Mouse (Mus musculus): ENCODE results near the gene Mrps12. TPM values are rescaled to one million over a fixed set of nuclear protein-coding genes. Genes with fewer than 3 reads are reported as not detected.

Gene Mrps12
- 18.0 and 19.4 TPM in 2 replicates for total RNA-seq (2017)

GRCm38 (mm10) chr7:28741709-28742438 is at the start of gene Mrps12, which contains the start of gene Sars2:
Mrps12 (minus strand) TSS chr7:28741820.
Sars2 (plus strand) TSS chr7:28741992.
- peak; percentile 90 for ATAC-seq (ENCODE audit: extremely low read depth, insufficient number of reproducible peaks, low FRiP score, poor library complexity, severe bottlenecking)

GRCm38 (mm10) chr7:28790066-28790806 is 48.6 kb upstream of the Mrps12 start:
- ATAC-seq (ENCODE audit: extremely low read depth, insufficient number of reproducible peaks, low FRiP score, poor library complexity, severe bottlenecking): no peak

- no peak for ATAC-seq (ENCODE audit: extremely low read depth, insufficient number of reproducible peaks, low FRiP score, poor library complexity, severe bottlenecking)
These were observed 47.6 kb upstream of the Mrps12 start for GRCm38 (mm10) chr7:28789235-28789634.

- ATAC-seq (ENCODE audit: extremely low read depth, insufficient number of reproducible peaks, low FRiP score, poor library complexity, severe bottlenecking): peak; percentile 82
These were observed 46.9 kb upstream of the Mrps12 start, which contains the start of gene Rinl for GRCm38 (mm10) chr7:28788307-28789195. Rinl (plus strand) TSS chr7:28788969.

- no peak for ATAC-seq (ENCODE audit: extremely low read depth, insufficient number of reproducible peaks, low FRiP score, poor library complexity, severe bottlenecking)
These were observed 46.3 kb upstream of the Mrps12 start for GRCm38 (mm10) chr7:28787884-28788283.

GRCm38 (mm10) chr7:28785161-28785560 is 43.5 kb upstream of the Mrps12 start:
- no peak for ATAC-seq (ENCODE audit: extremely low read depth, insufficient number of reproducible peaks, low FRiP score, poor library complexity, severe bottlenecking)

GRCm38 (mm10) chr7:28781261-28781663 is 39.6 kb upstream of the Mrps12 start:
- peak; percentile 85 for ATAC-seq (ENCODE audit: extremely low read depth, insufficient number of reproducible peaks, low FRiP score, poor library complexity, severe bottlenecking)

GRCm38 (mm10) chr7:28780857-28781256 is 39.2 kb upstream of the Mrps12 start:
- ATAC-seq (ENCODE audit: extremely low read depth, insufficient number of reproducible peaks, low FRiP score, poor library complexity, severe bottlenecking): no peak

GRCm38 (mm10) chr7:28780067-28780658 is 38.5 kb upstream of the Mrps12 start:
- peak; percentile 63 for ATAC-seq (ENCODE audit: extremely low read depth, insufficient number of reproducible peaks, low FRiP score, poor library complexity, severe bottlenecking)

GRCm38 (mm10) chr7:28778825-28779224 is 37.2 kb upstream of the Mrps12 start:
- no peak for ATAC-seq (ENCODE audit: extremely low read depth, insufficient number of reproducible peaks, low FRiP score, poor library complexity, severe bottlenecking)

GRCm38 (mm10) chr7:28775129-28775528 is 33.5 kb upstream of the Mrps12 start:
- no peak for ATAC-seq (ENCODE audit: extremely low read depth, insufficient number of reproducible peaks, low FRiP score, poor library complexity, severe bottlenecking)

- no peak for ATAC-seq (ENCODE audit: extremely low read depth, insufficient number of reproducible peaks, low FRiP score, poor library complexity, severe bottlenecking)
These were observed 32.5 kb upstream of the Mrps12 start for GRCm38 (mm10) chr7:28774164-28774563.

- peak; percentile 20; the same call in 1 of the 2 replicates for ATAC-seq (ENCODE audit: extremely low read depth, insufficient number of reproducible peaks, low FRiP score, poor library complexity, severe bottlenecking)
These were observed 31.5 kb upstream of the Mrps12 start for GRCm38 (mm10) chr7:28773163-28773562.

GRCm38 (mm10) chr7:28771867-28772266 is 30.2 kb upstream of the Mrps12 start:
- ATAC-seq (ENCODE audit: extremely low read depth, insufficient number of reproducible peaks, low FRiP score, poor library complexity, severe bottlenecking): no peak

- ATAC-seq (ENCODE audit: extremely low read depth, insufficient number of reproducible peaks, low FRiP score, poor library complexity, severe bottlenecking): no peak
These were observed 28.7 kb upstream of the Mrps12 start for GRCm38 (mm10) chr7:28770309-28770708.

- no peak for ATAC-seq (ENCODE audit: extremely low read depth, insufficient number of reproducible peaks, low FRiP score, poor library complexity, severe bottlenecking)
These were observed 27.9 kb upstream of the Mrps12 start for GRCm38 (mm10) chr7:28769414-28769958.

GRCm38 (mm10) chr7:28767462-28767965 is 25.9 kb upstream of the Mrps12 start, which contains the start of gene Nfkbib:
Nfkbib (minus strand) TSS chr7:28767512.
- ATAC-seq (ENCODE audit: extremely low read depth, insufficient number of reproducible peaks, low FRiP score, poor library complexity, severe bottlenecking): no peak

GRCm38 (mm10) chr7:28766910-28767309 is 25.3 kb upstream of the Mrps12 start:
- no peak for ATAC-seq (ENCODE audit: extremely low read depth, insufficient number of reproducible peaks, low FRiP score, poor library complexity, severe bottlenecking)
